Mouse (Mus musculus) urinary bladder, postnatal 36 days (tissue): ENCODE data around the gene Ctns.
A peak's percentile ranks its signal among the peaks of the same experiment; 100 is the strongest.

ENCODE experiments used
- DNase-seq, 2 experiments: peaks; one replicate each; pipeline ENCODE4 v3.0.0; 2022; ENCODE audit warnings: low spot score in 2 of 2, mixed read lengths in 1 of 2

Ctns gene

GRCm38 (mm10) chr11:73194444-73194843 lies 4.4 kb downstream of the Ctns start:
- DNase-seq = no peak

GRCm38 (mm10) chr11:73193047-73193446 lies 5.8 kb downstream of the Ctns start:
- no peak for DNase-seq

- no peak for DNase-seq
These were observed 11.6 kb downstream of the Ctns start for GRCm38 (mm10) chr11:73187231-73187630.

GRCm38 (mm10) chr11:73185872-73186615 lies 12.8 kb downstream of the Ctns start:
- no peak for DNase-seq

- DNase-seq = no peak
These were observed 20.9 kb downstream of the Ctns start for GRCm38 (mm10) chr11:73177895-73178294.

GRCm38 (mm10) chr11:73177509-73177875 lies 21.4 kb downstream of the Ctns start:
- DNase-seq = peak; percentile 77 to 87

GRCm38 (mm10) chr11:73176608-73177508 lies 22.0 kb downstream of the Ctns start, which contains the start of the genes Emc6 and Tax1bp3:
Gene Emc6 (minus strand): TSS chr11:73177037.
Gene Tax1bp3 (plus strand): TSS chr11:73177083.
- DNase-seq = peak; percentile 90 to 95

GRCm38 (mm10) chr11:73176186-73176585 lies 22.7 kb downstream of the Ctns start:
- DNase-seq = no peak

- peak; percentile 35 to 60 for DNase-seq
These were observed 23.2 kb downstream of the Ctns start for GRCm38 (mm10) chr11:73175612-73176011.

GRCm38 (mm10) chr11:73172186-73172585 lies 26.7 kb downstream of the Ctns start:
- peak in 1 of 2 experiments; percentile 62 for DNase-seq

GRCm38 (mm10) chr11:73169231-73169630 lies 29.6 kb downstream of the Ctns start:
- peak in 1 of 2 experiments; percentile 51 for DNase-seq

- DNase-seq = no peak
These were observed 30.3 kb downstream of the Ctns start for GRCm38 (mm10) chr11:73168576-73168975.

- DNase-seq = no peak
These were observed 30.8 kb downstream of the Ctns start for GRCm38 (mm10) chr11:73168071-73168470.

GRCm38 (mm10) chr11:73162284-73162683 lies 36.6 kb downstream of the Ctns start:
- DNase-seq = no peak

- DNase-seq = no peak
These were observed 37.2 kb downstream of the Ctns start for GRCm38 (mm10) chr11:73161616-73162015.

- no peak for DNase-seq
These were observed 38.0 kb downstream of the Ctns start for GRCm38 (mm10) chr11:73160811-73161200.

- DNase-seq = no peak
These were observed 38.7 kb downstream of the Ctns start, which contains the start of gene P2rx5 for GRCm38 (mm10) chr11:73159957-73160810. Gene P2rx5 (plus strand): TSS chr11:73160421.

- DNase-seq = no peak
These were observed 43.8 kb downstream of the Ctns start for GRCm38 (mm10) chr11:73155071-73155470.

- DNase-seq = no peak
These were observed 50.6 kb downstream of the Ctns start for GRCm38 (mm10) chr11:73148209-73148608.

GRCm38 (mm10) chr11:73146975-73147365 lies 51.9 kb downstream of the Ctns start:
- DNase-seq = no peak
